Mouse (Mus musculus): ENCODE data around the gene Cmip. TPM values are rescaled to one million over a fixed set of nuclear protein-coding genes. Genes with fewer than 3 reads are reported as not detected.

The Cmip gene
- polyA plus RNA-seq, 1 experiment = 103 TPM

- Histone ChIP-seq H3K4me3 (ENCODE audit: control insufficient read depth, insufficient read depth, low read length) (no peak overlapping the region), H3K27me3 (ENCODE audit: control insufficient read depth, insufficient read depth, low read length) (no peaks in the 10 kb centered on the region), H3K4me1 (replicated peaks; ENCODE audit: control insufficient read depth, insufficient read depth, low read length) (peaks cover 35% of the 10 kb centered on the region), H3K36me3 (ENCODE audit: control insufficient read depth, insufficient read depth, low read length) (no peaks in the 10 kb centered on the region), H3K27ac (ENCODE audit: control insufficient read depth, insufficient read depth, low read length) (no peak overlapping the region)
- WGBS = 35% methylated on average over 10 of the region's 10 CpGs
- DNase-seq = no peak
- TF ChIP-seq POLR2A (IDR thresholded peaks at IDR 0.05; ENCODE audit: control insufficient read depth, extremely low read depth, insufficient read depth, low read length, poor library complexity) = no peak
Observed at GRCm38 (mm10) chr8:117343484-117343883, 86.6 kb downstream of the Cmip start.

GRCm38 (mm10) chr8:117344899-117345298 lies 88.0 kb downstream of the Cmip start:
- 21% methylated on average over 11 of the region's 11 CpGs for WGBS
- Histone ChIP-seq H3K4me1 (replicated peaks; ENCODE audit: control insufficient read depth, insufficient read depth, low read length) (peaks cover 26% of the 10 kb centered on the region), H3K27ac (ENCODE audit: control insufficient read depth, insufficient read depth, low read length) (no peak overlapping the region), H3K36me3 (ENCODE audit: control insufficient read depth, insufficient read depth, low read length) (no peaks in the 10 kb centered on the region), H3K27me3 (ENCODE audit: control insufficient read depth, insufficient read depth, low read length) (no peaks in the 10 kb centered on the region), H3K4me3 (ENCODE audit: control insufficient read depth, insufficient read depth, low read length) (no peak overlapping the region)
- TF ChIP-seq POLR2A (IDR thresholded peaks at IDR 0.05; ENCODE audit: control insufficient read depth, extremely low read depth, insufficient read depth, low read length, poor library complexity) = no peak
- no peak for TF ChIP-seq CTCF (IDR thresholded peaks at IDR 0.05; ENCODE audit: borderline replicate concordance, control insufficient read depth, extremely low read depth, insufficient read depth, low read length, poor library complexity)
- DNase-seq = no peak

GRCm38 (mm10) chr8:117345376-117345775 lies 88.5 kb downstream of the Cmip start:
- Histone ChIP-seq H3K4me3 (ENCODE audit: control insufficient read depth, insufficient read depth, low read length) (no peak overlapping the region), H3K36me3 (ENCODE audit: control insufficient read depth, insufficient read depth, low read length) (no peaks in the 10 kb centered on the region), H3K27me3 (ENCODE audit: control insufficient read depth, insufficient read depth, low read length) (no peaks in the 10 kb centered on the region), H3K27ac (ENCODE audit: control insufficient read depth, insufficient read depth, low read length) (no peak overlapping the region), H3K4me1 (replicated peaks; ENCODE audit: control insufficient read depth, insufficient read depth, low read length) (peaks cover 24% of the 10 kb centered on the region)
- 61% methylated on average over 11 of the region's 11 CpGs for WGBS
- no peak for TF ChIP-seq POLR2A (IDR thresholded peaks at IDR 0.05; ENCODE audit: control insufficient read depth, extremely low read depth, insufficient read depth, low read length, poor library complexity)
- no peak for TF ChIP-seq CTCF (IDR thresholded peaks at IDR 0.05; ENCODE audit: borderline replicate concordance, control insufficient read depth, extremely low read depth, insufficient read depth, low read length, poor library complexity)
- DNase-seq = no peak

GRCm38 (mm10) chr8:117347556-117347955 lies 90.7 kb downstream of the Cmip start:
- WGBS = 96% methylated on average over 4 of the region's 4 CpGs
- H3K36me3 ChIP-seq (ENCODE audit: control insufficient read depth, insufficient read depth, low read length) = no peaks in the 10 kb centered on the region
- H3K4me1 ChIP-seq (replicated peaks; ENCODE audit: control insufficient read depth, insufficient read depth, low read length) = peaks cover 29% of the 10 kb centered on the region

GRCm38 (mm10) chr8:117348718-117349394 lies 92.0 kb downstream of the Cmip start:
- TF ChIP-seq CTCF (IDR thresholded peaks at IDR 0.05; ENCODE audit: borderline replicate concordance, control insufficient read depth, extremely low read depth, insufficient read depth, low read length, poor library complexity) (no peak), POLR2A (IDR thresholded peaks at IDR 0.05; ENCODE audit: control insufficient read depth, extremely low read depth, insufficient read depth, low read length, poor library complexity) (no peak)
- peaks cover 23% of the 10 kb centered on the region for H3K4me1 ChIP-seq (replicated peaks; ENCODE audit: control insufficient read depth, insufficient read depth, low read length)
- 83% methylated on average over 11 of the region's 11 CpGs for WGBS
- H3K27ac ChIP-seq (ENCODE audit: control insufficient read depth, insufficient read depth, low read length) = no peak overlapping the region
- DNase-seq = no peak
- no peak overlapping the region for H3K4me3 ChIP-seq (ENCODE audit: control insufficient read depth, insufficient read depth, low read length)
- H3K36me3 ChIP-seq (ENCODE audit: control insufficient read depth, insufficient read depth, low read length) = no peaks in the 10 kb centered on the region
- H3K27me3 ChIP-seq (ENCODE audit: control insufficient read depth, insufficient read depth, low read length) = no peaks in the 10 kb centered on the region

More at GRCm38 (mm10) chr8:117347556-117347955, 90.7 kb downstream of the Cmip start:
- no peak for TF ChIP-seq CTCF (IDR thresholded peaks at IDR 0.05; ENCODE audit: borderline replicate concordance, control insufficient read depth, extremely low read depth, insufficient read depth, low read length, poor library complexity)
- TF ChIP-seq POLR2A (IDR thresholded peaks at IDR 0.05; ENCODE audit: control insufficient read depth, extremely low read depth, insufficient read depth, low read length, poor library complexity) = no peak
- Histone ChIP-seq H3K27ac (ENCODE audit: control insufficient read depth, insufficient read depth, low read length) (no peak overlapping the region), H3K4me3 (ENCODE audit: control insufficient read depth, insufficient read depth, low read length) (no peak overlapping the region), H3K27me3 (ENCODE audit: control insufficient read depth, insufficient read depth, low read length) (no peaks in the 10 kb centered on the region)
- no peak for DNase-seq

- 93% methylated on average over 4 of the region's 4 CpGs for WGBS
- no peak for DNase-seq
Observed at GRCm38 (mm10) chr8:117349541-117349940, 92.7 kb downstream of the Cmip start.

GRCm38 (mm10) chr8:117352098-117352497 lies 95.2 kb downstream of the Cmip start:
- no peaks in the 10 kb centered on the region for H3K27me3 ChIP-seq (ENCODE audit: control insufficient read depth, insufficient read depth, low read length)
- H3K36me3 ChIP-seq (ENCODE audit: control insufficient read depth, insufficient read depth, low read length) = no peaks in the 10 kb centered on the region
- WGBS = 32% methylated on average over 4 of the region's 4 CpGs
- no peak overlapping the region for H3K27ac ChIP-seq (ENCODE audit: control insufficient read depth, insufficient read depth, low read length)
- DNase-seq = no peak
- H3K4me1 ChIP-seq (replicated peaks; ENCODE audit: control insufficient read depth, insufficient read depth, low read length) = peaks cover 9% of the 10 kb centered on the region; the same call in 1 of the 2 replicates
- H3K4me3 ChIP-seq (ENCODE audit: control insufficient read depth, insufficient read depth, low read length) = no peak overlapping the region
- TF ChIP-seq CTCF (IDR thresholded peaks at IDR 0.05; ENCODE audit: borderline replicate concordance, control insufficient read depth, extremely low read depth, insufficient read depth, low read length, poor library complexity) (no peak), POLR2A (IDR thresholded peaks at IDR 0.05; ENCODE audit: control insufficient read depth, extremely low read depth, insufficient read depth, low read length, poor library complexity) (no peak)

More at GRCm38 (mm10) chr8:117349541-117349940, 92.7 kb downstream of the Cmip start:
- TF ChIP-seq POLR2A (IDR thresholded peaks at IDR 0.05; ENCODE audit: control insufficient read depth, extremely low read depth, insufficient read depth, low read length, poor library complexity) (no peak), CTCF (IDR thresholded peaks at IDR 0.05; ENCODE audit: borderline replicate concordance, control insufficient read depth, extremely low read depth, insufficient read depth, low read length, poor library complexity) (no peak)
- Histone ChIP-seq H3K4me1 (replicated peaks; ENCODE audit: control insufficient read depth, insufficient read depth, low read length) (peaks cover 19% of the 10 kb centered on the region), H3K27me3 (ENCODE audit: control insufficient read depth, insufficient read depth, low read length) (no peaks in the 10 kb centered on the region), H3K4me3 (ENCODE audit: control insufficient read depth, insufficient read depth, low read length) (no peak overlapping the region), H3K36me3 (ENCODE audit: control insufficient read depth, insufficient read depth, low read length) (no peaks in the 10 kb centered on the region), H3K27ac (ENCODE audit: control insufficient read depth, insufficient read depth, low read length) (no peak overlapping the region)
